ENCODE assay signal across 9 mouse cellular contexts in the genomic region with DNA sequence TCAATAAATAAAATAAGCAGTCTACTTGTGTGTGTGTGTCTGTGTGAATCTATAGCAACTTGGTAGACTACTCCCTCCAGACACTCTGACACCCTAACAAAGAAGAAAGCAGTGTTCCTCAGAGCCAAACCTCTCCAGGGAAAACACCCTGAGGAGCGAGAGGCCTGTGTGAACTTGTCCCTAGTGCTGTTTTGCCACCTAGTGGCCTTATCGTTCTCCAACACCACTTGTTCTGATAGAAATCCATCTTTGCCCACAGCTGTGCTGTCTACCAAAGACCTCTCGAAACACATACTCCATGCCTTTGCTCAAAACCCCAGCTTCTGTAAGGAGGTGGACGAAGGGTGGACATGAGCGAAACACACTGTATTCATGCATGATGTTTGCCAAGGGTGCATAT. TPM values are rescaled to one million over a fixed set of nuclear protein-coding genes. Genes with fewer than 3 reads are reported as not detected.
DNase-seq lines count a peak whose midpoint lies in the region; ATAC-seq and TF ChIP-seq lines count a peak whose summit lies in the region.
"Had no signal": no experiment of that assay in that cellular context is flagged by ENCODE, and none has a peak within 500 bp of the region (broad histone marks: within the 10 kb centered on the region; RNA-seq: fewer than 3 reads in every experiment).

No protein-coding gene starts in this region.

- H3K4me3 ChIP-seq in heart, embryonic 11.5 days (ENCODE audit: low read depth, low read length), result no peak overlapping the region
- no peak overlapping the region for H3K4me3 ChIP-seq in small intestine, adult 2 months (ENCODE audit: low read depth, low read length)

- peak; percentile 61; the same call in 1 of the 2 replicates for TF ChIP-seq CTCF in small intestine, adult 2 months (IDR thresholded peaks at IDR 0.05; ENCODE audit: extremely low read depth, insufficient read length, insufficient replicate concordance, low read depth, low read length)

- no peak overlapping the region for H3K9ac ChIP-seq in heart, embryonic 11.5 days (ENCODE audit: low read depth, low read length)

- no peaks in the 10 kb centered on the region for H3K36me3 ChIP-seq in heart, embryonic 11.5 days (ENCODE audit: control insufficient read depth, insufficient read depth, low read length)
- H3K36me3 ChIP-seq in small intestine, adult 2 months (ENCODE audit: control insufficient read depth, insufficient read depth, low read length), result no peaks in the 10 kb centered on the region

- H3K4me2 ChIP-seq in heart, embryonic 11.5 days, result no peak overlapping the region

- H3K4me1 ChIP-seq in heart, embryonic 11.5 days (ENCODE audit: control insufficient read depth, insufficient read depth, low read length), result no peaks in the 10 kb centered on the region
- peaks cover 7% of the 10 kb centered on the region; the same call in 1 of the 2 replicates for H3K4me1 ChIP-seq in small intestine, adult 2 months (ENCODE audit: control insufficient read depth, insufficient read depth, insufficient read length, low read length)

- no peak; the same call in 1 of the 2 replicates for ATAC-seq in heart, embryonic 11.5 days (replicated peaks; ENCODE audit: insufficient number of reproducible peaks, low FRiP score, low TSS enrichment)
- peak; percentile 87 for ATAC-seq in megakaryocyte-erythroid progenitor cell, adult 5-6 weeks (replicated peaks; ENCODE audit: low FRiP score, low TSS enrichment, poor library complexity, severe bottlenecking)

- H3K9me3 ChIP-seq in heart, embryonic 11.5 days (replicated peaks; ENCODE audit: control insufficient read depth, low read length), result no peaks in the 10 kb centered on the region

- intact Hi-C loops in left cerebral cortex, postnatal 10 days (cut with DNase I), result loop anchor here (2.0 kb wide), 1 partner anchor 26 kb away; no protein-coding TSS in a partner anchor

- 23% methylated on average over 5 of the region's 5 CpGs for WGBS in heart, embryonic 11.5 days (ENCODE audit: insufficient replicate concordance)
- 30% methylated on average over 5 of the region's 5 CpGs for WGBS in small intestine, adult 2 months

- no peak for TF ChIP-seq POLR2A in small intestine, adult 2 months (IDR thresholded peaks at IDR 0.05; ENCODE audit: low read depth, low read length)

- no peak overlapping the region for H3K27ac ChIP-seq in heart, embryonic 11.5 days (ENCODE audit: low read depth, low read length)
- H3K27ac ChIP-seq in small intestine, adult 2 months (ENCODE audit: insufficient read depth, low read depth, low read length), result no peak overlapping the region

- no peaks in the 10 kb centered on the region for H3K27me3 ChIP-seq in heart, embryonic 11.5 days (ENCODE audit: control insufficient read depth, insufficient read depth, low read length)
- H3K27me3 ChIP-seq in small intestine, adult 2 months (ENCODE audit: control insufficient read depth, insufficient read depth, low read length), result no peaks in the 10 kb centered on the region

- DNase-seq in heart, adult 11 months, result peak; percentile 94
- DNase-seq in cerebellum, postnatal 25 days, result peak; percentile 32 to 69
- DNase-seq in gastrocnemius, adult 8-10 months (ENCODE audit: low spot score in 2 of 2), result peak; percentile 49 to 60
- peak; percentile 69 for DNase-seq in induced T-regulatory cell, adult 2 months (ENCODE audit: low read depth)
- DNase-seq in left cerebral cortex, postnatal 10 days (ENCODE audit: extremely low spot score in 1 of 2, low spot score in 2 of 2), result peak; percentile 76 to 77

RNA-seq across cellular contexts. Expression of gene Rnase13, which starts 8.3 kb away (rescaled TPM):
- polyA plus RNA-seq in heart, embryonic 11.5 days (2014; fragmentation: Nextera tagmentation; extraction: Ambion mirVana), result not detected in 2 replicates
- total RNA-seq in gastrocnemius, adult 8-10 months (2022), result not detected
- total RNA-seq in left cerebral cortex, postnatal 10 days (2021), result not detected
- total RNA-seq in megakaryocyte-erythroid progenitor cell, adult 5-6 weeks (2014; fragmentation: Nextera tagmentation), result not detected in 2 replicates
- total RNA-seq in megakaryocyte-erythroid progenitor cell, adult 5-6 weeks (2017), result not detected in 2 replicates
- not detected in 2 replicates for polyA plus RNA-seq in small intestine, adult 2 months (2012; rRNA removed)
- total RNA-seq: left cerebral cortex, adult 8-10 months had no signal

RNA-seq across cellular contexts. Expression of gene Tppp2, which starts 12.6 kb away (rescaled TPM):
- not detected in 2 replicates for polyA plus RNA-seq in heart, embryonic 11.5 days (2014; fragmentation: Nextera tagmentation; extraction: Ambion mirVana)
- 1 to 10 TPM in 3 of 4 experiments, under 1 TPM in 1; 0.92 to 1.7 (median 1.7) TPM for total RNA-seq in gastrocnemius, adult 8-10 months (2022)
- total RNA-seq in left cerebral cortex, postnatal 10 days (2021), result not detected
- total RNA-seq in megakaryocyte-erythroid progenitor cell, adult 5-6 weeks (2014; fragmentation: Nextera tagmentation), result not detected in 2 replicates
- not detected in 2 replicates for total RNA-seq in megakaryocyte-erythroid progenitor cell, adult 5-6 weeks (2017)
- polyA plus RNA-seq in small intestine, adult 2 months (2012; rRNA removed), result not detected in 2 replicates
- total RNA-seq: left cerebral cortex, adult 8-10 months had no signal

RNA-seq across cellular contexts. Expression of gene Ndrg2, which starts 16.9 kb away (rescaled TPM):
- polyA plus RNA-seq in heart, embryonic 11.5 days (2014; fragmentation: Nextera tagmentation; extraction: Ambion mirVana), result 115 and 145 TPM in 2 replicates
- 1,000 to 10,000 TPM; 1,880 to 2,007 (median 1,939) TPM for total RNA-seq in gastrocnemius, adult 8-10 months (2022)
- total RNA-seq in left cerebral cortex, postnatal 10 days (2021), result 100 to 1,000 TPM; 337 to 367 TPM
- total RNA-seq in megakaryocyte-erythroid progenitor cell, adult 5-6 weeks (2014; fragmentation: Nextera tagmentation), result 1.9 and 11.1 TPM in 2 replicates
- total RNA-seq in megakaryocyte-erythroid progenitor cell, adult 5-6 weeks (2017), result 2.1 and 3.4 TPM in 2 replicates
- polyA plus RNA-seq in small intestine, adult 2 months (2012; rRNA removed), result 23.7 and 32.9 TPM in 2 replicates

RNA-seq across cellular contexts. Expression of gene Slc39a2, which starts 38.1 kb away (rescaled TPM):
- 0.17 and 0.31 TPM in 2 replicates for polyA plus RNA-seq in heart, embryonic 11.5 days (2014; fragmentation: Nextera tagmentation; extraction: Ambion mirVana)
- total RNA-seq in gastrocnemius, adult 8-10 months (2022), result under 1 TPM; 0.11 to 0.48 (median 0.33) TPM
- 1 to 10 TPM; 3.6 to 4.5 TPM for total RNA-seq in left cerebral cortex, postnatal 10 days (2021)
- total RNA-seq in megakaryocyte-erythroid progenitor cell, adult 5-6 weeks (2014; fragmentation: Nextera tagmentation), result 0.69 and 1.4 TPM in 2 replicates
- total RNA-seq in megakaryocyte-erythroid progenitor cell, adult 5-6 weeks (2017), result not detected in 2 replicates
- polyA plus RNA-seq in small intestine, adult 2 months (2012; rRNA removed), result 0.30 and 0.61 TPM in 2 replicates

RNA-seq across cellular contexts. Expression of gene Mettl17, which starts 46.2 kb away (rescaled TPM):
- 41.9 and 46.9 TPM in 2 replicates for polyA plus RNA-seq in heart, embryonic 11.5 days (2014; fragmentation: Nextera tagmentation; extraction: Ambion mirVana)
- total RNA-seq in gastrocnemius, adult 8-10 months (2022), result 10 to 100 TPM in 3 of 4 experiments, 1 to 10 TPM in 1; 8.6 to 14.7 (median 12.3) TPM
- total RNA-seq in left cerebral cortex, postnatal 10 days (2021), result 10 to 100 TPM; 35.5 to 42.4 TPM
- total RNA-seq in megakaryocyte-erythroid progenitor cell, adult 5-6 weeks (2014; fragmentation: Nextera tagmentation), result 23.4 and 33.9 TPM in 2 replicates
- total RNA-seq in megakaryocyte-erythroid progenitor cell, adult 5-6 weeks (2017), result 9.5 and 13.7 TPM in 2 replicates
- polyA plus RNA-seq in small intestine, adult 2 months (2012; rRNA removed), result 11.2 and 16.9 TPM in 2 replicates

Comparison
In these comparisons a context has a peak if more than half of its experiments do, and no peak if none do; other contexts are left out.
1. RNA of gene Ndrg2, which starts 16.9 kb away (total RNA-seq): 1,880 to 2,007 TPM in gastrocnemius, adult 8-10 months and 337 to 367 TPM in left cerebral cortex, postnatal 10 days; 1.9 to 11.1 TPM in megakaryocyte-erythroid progenitor cell, adult 5-6 weeks; every median in the first group is over 10 times any median in the second.
2. Peak in every context shown above with its lines, with median percentiles within 50 percentile points of each other: DNase-seq.